Mouse (Mus musculus) mature B cell (primary cell): Measurements from ENCODE around the gene Gfpt1.

ENCODE experiments used
- in situ Hi-C: fragments of 300-500 bp; cut with MboI; formaldehyde crosslinking; loops from 2 replicates; pipeline ENCODE4 v1.14.3; 2019

The Gfpt1 gene

DNA sequence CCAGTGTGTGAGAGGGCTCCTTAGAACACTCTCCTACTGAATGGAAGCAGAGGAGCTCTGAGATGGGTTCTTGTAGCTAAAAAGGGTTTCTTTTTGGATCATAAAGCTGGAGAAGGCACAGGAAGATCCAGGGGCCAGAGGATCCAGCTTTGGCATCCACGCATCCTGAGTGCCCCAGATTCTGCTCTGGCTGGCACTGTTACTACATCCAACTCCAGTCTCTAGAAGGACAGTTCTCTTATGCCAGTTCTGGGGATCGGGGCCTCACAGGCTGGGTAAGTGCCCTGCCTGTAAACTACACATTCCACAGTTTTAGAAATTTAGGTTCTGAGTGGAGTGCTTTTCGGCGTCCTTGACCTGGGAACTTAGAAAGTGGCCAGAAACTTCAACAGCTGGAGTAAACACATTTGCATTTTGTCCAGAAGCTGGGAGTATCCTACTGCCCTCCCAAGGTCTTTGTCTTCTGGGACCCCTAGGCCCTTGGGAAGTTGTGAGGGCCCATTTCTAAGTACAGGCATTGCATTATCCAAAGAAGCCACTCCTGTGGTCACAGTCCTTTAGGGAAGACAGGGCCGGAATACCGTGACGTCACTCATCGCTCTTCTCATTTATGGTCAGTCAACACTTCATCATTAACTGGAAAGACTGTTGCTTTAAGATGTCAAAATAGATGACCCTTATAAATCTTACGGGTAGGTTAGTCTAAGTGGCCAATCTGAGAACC is 57.8 kb downstream of the Gfpt1 start:
- in situ Hi-C loops, result loop anchor here (10.0 kb wide), 1 partner anchor 224 kb away; no protein-coding TSS in a partner anchor

DNA sequence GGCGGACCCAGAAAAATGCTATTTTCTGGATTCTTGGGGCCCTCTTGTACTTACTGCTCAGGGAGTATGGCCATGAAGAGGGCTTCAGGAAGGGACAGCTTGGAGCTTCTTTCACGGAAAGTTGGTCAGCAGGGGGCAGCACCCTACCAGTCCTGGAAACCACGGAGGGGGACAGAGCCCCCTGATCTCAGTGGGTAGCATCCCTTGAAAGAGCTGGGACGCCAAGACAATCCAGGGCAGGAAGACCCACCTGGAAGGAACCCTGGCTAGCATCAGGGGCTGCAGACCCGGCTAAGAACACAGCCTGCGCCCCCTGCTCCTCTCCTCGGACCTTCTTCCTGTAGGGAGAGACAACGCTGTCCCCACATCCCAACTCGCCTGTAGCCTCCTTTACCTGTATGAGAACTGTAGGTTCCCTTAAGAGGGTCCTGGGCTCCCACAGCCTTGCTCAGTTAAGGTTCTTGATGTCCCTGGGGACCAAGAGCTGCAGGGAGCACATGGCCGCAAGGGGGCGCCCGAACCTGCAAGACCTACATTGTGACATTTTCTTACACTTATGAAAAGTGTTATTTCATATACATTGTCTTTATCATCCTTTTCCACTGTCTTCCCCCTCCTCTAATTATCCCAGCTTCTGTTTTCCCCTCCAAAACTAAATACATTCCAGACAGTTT is 58.8 kb downstream of the Gfpt1 start:
- in situ Hi-C loops, result loop anchor here (10.0 kb wide), 1 partner anchor 223 kb away; no protein-coding TSS in a partner anchor

GRCm38 (mm10) chr6:87101955-87102353 is 59.3 kb downstream of the Gfpt1 start:
- in situ Hi-C loops, result loop anchor here (10.0 kb wide), 1 partner anchor 223 kb away; no protein-coding TSS in a partner anchor

- in situ Hi-C loops, result loop anchor here (10.0 kb wide), 1 partner anchor 222 kb away; no protein-coding TSS in a partner anchor
Measured at GRCm38 (mm10) chr6:87102421-87102911, 59.8 kb downstream of the Gfpt1 start.

GRCm38 (mm10) chr6:87103314-87103713 is 60.7 kb downstream of the Gfpt1 start:
- in situ Hi-C loops, result loop anchor here (10.0 kb wide), 1 partner anchor 221 kb away; no protein-coding TSS in a partner anchor

DNA sequence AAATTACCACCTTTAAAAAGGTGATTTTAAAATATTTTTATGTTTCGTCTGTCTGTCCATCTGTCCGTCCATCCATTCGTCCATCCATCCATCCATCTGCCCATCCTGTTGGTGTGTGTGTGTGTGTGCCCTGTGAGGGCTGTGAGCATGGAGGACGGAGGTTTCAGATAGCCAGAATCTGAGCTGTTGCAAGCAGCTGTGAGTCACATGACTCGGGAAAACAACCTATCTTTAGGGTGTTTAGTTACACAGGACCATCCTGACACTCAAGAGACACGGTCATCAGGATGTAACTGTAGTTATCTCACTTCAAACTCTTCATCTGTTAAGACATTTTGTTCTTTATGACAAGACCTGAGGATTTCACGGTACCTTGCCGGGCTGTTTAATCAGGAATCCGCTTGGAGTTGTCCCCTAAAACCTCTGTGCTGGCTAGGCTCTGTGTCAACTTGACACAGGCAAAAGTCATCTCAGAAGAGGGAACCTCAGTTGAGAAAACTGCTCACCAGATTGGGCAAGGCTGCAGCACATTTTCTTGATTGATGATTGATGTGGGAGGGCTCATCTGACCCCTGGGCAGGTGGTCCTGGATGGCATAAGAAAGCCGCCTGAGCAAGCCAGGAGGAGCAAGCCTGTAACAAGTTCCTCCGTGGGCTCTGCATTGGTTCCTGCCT is 61.6 kb downstream of the Gfpt1 start, which contains the start of gene D6Ertd527e:
D6Ertd527e (plus strand) TSS at position 624 of the 674 bp plus-strand sequence.
- in situ Hi-C loops, result loop anchor here (10.0 kb wide), 1 partner anchor 221 kb away; no protein-coding TSS in a partner anchor

DNA sequence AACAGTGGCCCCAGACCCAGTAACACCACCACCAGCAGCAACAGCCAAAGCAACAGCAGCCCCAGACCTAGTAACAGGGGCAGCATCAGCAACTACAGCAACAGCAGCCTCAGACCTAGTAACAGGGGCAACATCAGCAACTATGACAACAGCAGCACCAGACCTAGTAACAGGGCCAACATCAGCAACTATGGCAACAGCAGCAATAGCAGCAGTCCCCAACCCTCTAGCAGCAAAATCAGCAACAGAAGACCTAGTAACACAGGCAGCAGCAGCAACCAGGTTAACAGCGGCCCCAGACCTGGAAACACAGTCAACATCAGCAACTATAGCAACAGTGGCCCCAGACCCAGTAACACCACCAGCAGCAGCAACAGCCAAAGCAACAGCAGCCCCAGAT is 68.8 kb downstream of the Gfpt1 start:
- in situ Hi-C loops, result no loop called here

DNA sequence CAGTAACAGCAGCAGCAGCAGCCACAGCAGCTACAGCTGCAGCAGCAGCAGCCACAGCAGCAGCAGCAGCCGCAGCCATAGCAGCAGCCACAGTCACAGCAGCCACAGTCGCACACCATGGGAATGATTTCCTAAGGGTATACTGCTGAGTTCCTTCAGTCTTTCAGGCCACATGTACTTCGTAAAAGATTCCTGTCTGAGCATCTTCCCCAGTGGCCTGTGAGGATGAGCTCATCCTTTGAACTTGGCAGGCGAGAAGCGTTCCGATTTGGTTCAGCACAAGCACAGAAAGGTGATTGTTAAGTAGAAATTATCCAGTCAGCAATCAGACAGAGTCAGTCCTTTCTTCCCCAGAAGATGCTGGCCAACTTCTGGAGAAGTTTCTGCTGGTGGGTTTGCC is 69.5 kb downstream of the Gfpt1 start:
- in situ Hi-C loops, result no loop called here

DNA sequence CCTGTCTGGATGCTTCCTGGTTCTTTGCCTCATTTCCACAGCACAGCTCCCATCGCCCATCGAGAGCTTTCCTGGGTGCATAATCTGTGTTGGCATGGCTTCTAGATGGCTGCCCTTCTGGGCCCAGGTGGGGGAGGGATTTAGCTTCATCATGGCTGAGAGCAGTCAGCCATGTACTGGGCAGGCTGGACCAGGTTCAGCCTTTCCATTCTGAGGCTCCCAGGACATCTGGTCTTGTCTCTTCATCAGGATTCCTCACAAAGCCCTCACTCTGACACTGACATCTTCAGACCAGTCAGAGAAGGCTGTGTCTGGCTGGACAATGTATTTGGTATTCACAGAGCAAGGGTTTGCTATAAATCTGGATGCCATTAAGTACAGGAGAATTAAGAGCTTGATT is 73.3 kb downstream of the Gfpt1 start:
- in situ Hi-C loops, result no loop called here

DNA sequence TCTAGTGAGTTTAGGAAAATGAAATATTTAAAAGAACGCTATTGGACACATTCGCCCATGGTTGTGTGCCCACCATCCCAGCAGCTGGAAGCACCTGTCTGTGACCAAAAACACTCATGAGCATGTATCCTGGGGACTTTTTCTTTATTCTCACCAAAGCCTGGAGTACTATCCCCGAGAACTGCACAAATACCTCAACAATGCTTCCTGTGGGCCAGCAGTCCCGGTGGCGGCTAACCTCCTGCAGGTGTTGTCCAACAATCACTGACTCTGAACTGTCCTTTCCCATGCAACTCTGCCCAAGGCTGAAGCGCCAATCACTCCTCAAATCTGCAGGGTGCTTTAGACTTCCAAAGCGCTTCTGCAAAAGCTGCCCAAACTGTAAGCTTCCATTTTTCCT is 74.0 kb downstream of the Gfpt1 start:
- in situ Hi-C loops, result no loop called here

- in situ Hi-C loops, result no loop called here
Measured at GRCm38 (mm10) chr6:87119066-87119837, 76.6 kb downstream of the Gfpt1 start.

- in situ Hi-C loops, result no loop called here
Measured at GRCm38 (mm10) chr6:87119975-87120374, 77.3 kb downstream of the Gfpt1 start.

GRCm38 (mm10) chr6:87120661-87121060 is 78.0 kb downstream of the Gfpt1 start:
- in situ Hi-C loops, result no loop called here

- in situ Hi-C loops, result no loop called here
Measured at GRCm38 (mm10) chr6:87121961-87122360, 79.3 kb downstream of the Gfpt1 start.

DNA sequence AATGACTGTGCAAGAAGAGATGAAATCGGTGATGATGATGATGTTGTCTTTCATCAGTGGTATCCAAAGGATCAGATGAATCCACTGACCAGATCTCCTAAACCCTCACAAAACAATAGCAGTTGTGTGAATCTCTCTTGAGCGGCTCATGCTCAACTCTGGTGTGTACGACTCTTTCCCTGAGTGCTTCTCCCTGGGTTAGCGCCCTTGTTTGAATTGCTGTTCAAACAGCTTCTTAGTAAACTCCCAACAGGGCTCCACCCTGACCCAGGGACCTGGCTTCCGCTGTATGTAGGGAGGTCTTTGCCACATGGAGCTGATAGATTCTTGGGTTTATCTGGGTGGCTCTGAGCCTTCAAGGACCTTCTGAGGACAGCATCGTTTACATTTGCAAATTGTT is 80.8 kb downstream of the Gfpt1 start:
- in situ Hi-C loops, result no loop called here

- in situ Hi-C loops, result no loop called here
Measured at GRCm38 (mm10) chr6:87123973-87124372, 81.3 kb downstream of the Gfpt1 start.

- in situ Hi-C loops, result no loop called here
Measured at GRCm38 (mm10) chr6:87127049-87127753, 84.6 kb downstream of the Gfpt1 start.

DNA sequence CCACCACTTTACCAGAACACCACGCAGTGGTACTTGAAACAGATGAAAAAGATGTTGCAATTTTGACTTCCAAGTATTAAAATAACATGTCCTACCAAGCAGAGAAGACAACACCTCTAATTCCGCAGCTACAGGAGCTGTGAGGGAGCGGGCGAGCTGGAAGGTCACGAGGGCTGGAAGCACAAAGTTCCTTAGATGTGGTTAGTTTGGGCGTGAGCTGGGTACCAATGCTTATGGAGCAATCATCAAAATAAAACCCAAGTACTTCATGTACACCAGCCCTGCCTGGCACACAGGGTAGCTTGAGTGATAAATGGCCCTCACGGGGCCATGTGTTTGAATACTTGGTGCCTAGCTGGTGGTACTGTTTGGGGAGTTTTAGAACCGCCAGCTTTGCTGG is 87.2 kb downstream of the Gfpt1 start:
- in situ Hi-C loops, result no loop called here

GRCm38 (mm10) chr6:87130628-87131027 is 88.0 kb downstream of the Gfpt1 start:
- in situ Hi-C loops, result no loop called here

DNA sequence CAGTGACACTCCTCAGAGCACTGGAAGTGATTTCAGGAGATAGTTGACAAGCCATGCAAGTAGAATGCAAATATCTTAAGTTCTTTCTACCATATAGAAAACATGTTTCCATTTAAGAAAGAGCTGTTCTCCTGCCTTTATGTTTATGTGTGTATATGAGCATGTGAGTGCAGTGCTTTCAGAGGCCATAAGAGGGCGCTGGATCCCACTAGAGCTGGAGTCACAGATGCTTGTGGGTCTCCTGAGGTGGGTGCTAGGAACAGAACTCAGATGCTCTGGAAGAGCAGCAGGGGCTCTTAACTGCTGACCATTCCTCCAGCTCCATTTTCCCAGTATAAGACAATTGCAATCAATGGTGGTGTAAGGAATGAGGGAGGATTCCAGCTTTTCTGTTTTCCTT is 88.4 kb downstream of the Gfpt1 start:
- in situ Hi-C loops, result no loop called here

DNA sequence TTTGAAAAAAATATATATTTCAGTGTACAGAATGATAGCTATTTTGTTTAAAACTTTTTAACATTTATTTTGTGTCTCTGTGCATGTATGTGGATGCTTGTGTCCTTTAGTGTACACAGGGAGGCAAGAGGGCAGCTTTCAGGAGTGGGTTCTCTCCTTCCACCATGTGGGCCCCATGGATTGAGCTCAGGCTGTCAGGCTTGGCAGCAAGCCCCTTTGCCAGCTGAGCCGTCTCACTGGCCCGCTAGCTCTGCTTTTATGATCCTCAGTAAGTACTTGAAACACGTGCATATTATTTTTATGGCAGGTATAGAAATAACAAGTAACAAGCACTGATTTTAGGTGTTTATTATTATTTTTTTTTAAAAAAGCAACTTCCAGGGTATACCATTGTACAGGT is 90.9 kb downstream of the Gfpt1 start:
- in situ Hi-C loops, result no loop called here
